Mouse (Mus musculus) thymus, postnatal 14 days (tissue): ENCODE data around the gene Lrrc75b.

ENCODE experiments used
- DNase-seq: peaks from one replicate; pipeline ENCODE4 v3.0.0; 2021

The Lrrc75b gene

DNA sequence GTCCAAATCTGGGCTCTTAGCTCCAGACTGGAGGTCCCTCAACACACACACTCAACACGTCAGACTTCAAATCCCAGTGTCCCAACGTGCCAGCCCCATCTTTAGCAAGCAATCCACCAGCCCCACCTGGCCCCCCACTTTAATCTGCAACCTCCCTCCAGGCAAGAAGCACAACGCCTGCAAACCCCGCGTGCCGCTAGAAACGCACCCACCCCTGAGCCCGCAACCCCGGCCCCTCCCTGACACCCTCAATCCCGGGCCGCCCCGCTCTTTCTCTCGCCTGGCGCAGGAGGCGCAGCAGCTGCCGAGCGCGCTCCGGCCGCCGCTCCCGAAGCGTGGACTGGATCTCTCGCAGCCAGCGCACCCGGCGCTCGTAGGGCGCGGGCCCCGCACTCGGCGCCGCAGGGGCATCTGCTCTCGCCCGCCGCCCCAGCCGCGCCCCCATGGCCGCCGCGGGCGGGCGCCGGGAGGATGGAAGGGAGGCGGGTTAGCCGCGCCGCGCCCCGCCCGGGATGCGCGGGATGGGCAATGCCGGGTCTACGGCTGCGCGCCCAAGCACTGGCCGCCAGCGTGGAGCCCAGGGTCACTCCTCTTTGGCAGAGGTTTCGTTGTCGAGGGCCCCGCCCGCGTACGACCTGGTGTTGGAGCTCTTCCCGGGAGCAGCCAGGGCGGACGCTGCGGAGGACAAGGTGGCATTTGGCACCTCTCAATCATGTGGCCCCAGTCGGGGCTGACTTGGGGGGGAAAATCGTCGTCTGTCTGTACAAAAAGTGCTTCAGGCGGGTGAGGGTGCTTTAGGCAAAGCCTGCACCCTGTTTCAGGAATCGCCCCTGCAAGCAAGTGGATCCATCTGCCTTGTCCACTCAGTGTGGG lies at the start of gene Lrrc75b:
TSS of gene Lrrc75b (minus strand) at position 655 of the 873 bp plus-strand sequence.
- peak; percentile 24 for DNase-seq

GRCm38 (mm10) chr10:75608975-75609374 lies 48.8 kb upstream of the Lrrc75b start:
- no peak for DNase-seq

- DNase-seq, result no peak
Observed at GRCm38 (mm10) chr10:75607253-75607652, 47.1 kb upstream of the Lrrc75b start.

DNA sequence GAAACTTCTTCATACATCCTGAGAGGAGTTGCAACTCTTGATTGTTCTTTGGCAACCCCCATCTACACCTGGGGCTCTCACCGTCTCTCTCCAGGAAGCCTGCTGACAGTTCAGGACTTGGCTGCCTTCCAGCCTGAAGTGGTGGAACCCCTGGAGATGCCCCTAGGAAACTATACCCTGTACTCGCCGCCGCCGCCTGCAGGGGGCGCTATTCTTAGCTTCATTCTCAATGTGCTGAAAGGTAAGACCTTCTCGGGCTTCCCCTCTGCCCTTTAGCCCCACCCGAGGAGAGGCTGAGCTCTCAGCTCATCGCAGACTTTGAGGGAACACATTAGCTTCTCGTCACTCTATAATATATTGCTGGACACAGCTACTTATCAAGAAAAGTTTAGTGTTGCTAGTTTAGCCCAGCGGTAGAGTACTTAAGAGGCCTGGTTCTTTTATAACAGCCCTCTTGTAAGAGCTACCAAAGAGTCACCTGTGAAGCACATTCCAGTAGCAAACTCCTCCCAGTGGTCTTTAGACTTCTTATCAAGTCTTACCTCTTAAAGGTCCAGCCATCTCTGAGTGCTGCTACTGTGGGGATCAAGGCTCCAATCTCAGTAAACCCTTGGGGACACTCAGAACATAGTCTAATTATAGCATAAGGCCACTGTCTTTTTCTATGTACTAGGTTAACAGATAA lies 45.2 kb upstream of the Lrrc75b start:
- peak; percentile 49 for DNase-seq

- no peak for DNase-seq
Observed at GRCm38 (mm10) chr10:75600189-75600730, 40.1 kb upstream of the Lrrc75b start.

- no peak for DNase-seq
Observed at GRCm38 (mm10) chr10:75595981-75596380, 35.9 kb upstream of the Lrrc75b start.

DNA sequence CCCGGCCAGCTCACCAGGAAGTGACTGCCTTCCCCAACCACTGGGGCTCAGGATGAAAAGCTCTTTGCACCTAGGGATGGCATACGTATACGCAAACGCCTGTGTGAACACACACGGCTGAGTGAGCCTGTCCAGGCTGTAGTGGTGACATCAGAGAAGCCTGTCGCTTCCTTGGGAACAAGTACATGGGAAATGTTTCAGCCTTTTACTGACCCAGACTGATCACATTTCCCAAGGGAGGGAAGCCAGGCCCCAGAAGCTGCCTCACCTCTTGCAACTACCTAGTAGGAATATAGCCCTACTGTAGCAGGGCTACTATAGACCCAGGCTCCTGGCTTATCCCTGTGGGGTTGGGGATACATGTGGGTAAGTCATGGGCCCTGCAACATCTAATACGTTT lies 32.5 kb upstream of the Lrrc75b start:
- peak; percentile 20 for DNase-seq

DNA sequence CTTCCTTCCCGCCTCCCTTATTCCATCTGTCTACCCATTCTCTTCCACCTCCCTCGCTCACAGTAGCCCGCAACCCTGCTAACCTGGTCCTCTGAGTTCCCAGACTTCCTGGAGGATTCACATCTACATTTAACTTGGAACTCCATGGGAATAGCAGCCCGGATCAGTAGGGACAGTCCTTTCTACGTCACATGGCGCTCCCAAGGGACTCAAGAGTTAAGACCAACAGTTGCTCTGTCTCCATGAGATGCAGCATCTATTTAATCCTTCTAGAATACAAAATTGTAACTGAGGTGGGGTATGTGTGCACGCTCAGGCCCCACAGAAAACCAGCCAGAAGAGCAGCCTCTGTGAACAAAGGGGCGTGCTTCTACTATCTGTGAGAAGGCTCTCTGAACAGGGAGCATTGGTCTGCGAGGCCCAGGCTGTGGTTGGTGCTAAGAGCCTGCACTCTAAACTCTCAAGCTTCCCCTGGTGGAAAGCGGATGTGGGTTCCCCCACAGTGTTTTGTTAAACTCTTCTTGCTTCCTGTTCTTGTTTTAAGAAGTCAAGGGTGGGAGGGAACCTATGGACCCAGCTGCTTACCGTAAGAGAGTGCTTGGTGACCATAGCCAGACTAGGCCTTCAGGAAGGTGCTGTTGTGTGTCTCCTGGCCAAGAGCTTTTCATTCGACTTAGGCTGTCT lies 31.2 kb upstream of the Lrrc75b start:
- peak; percentile 92 for DNase-seq

DNA sequence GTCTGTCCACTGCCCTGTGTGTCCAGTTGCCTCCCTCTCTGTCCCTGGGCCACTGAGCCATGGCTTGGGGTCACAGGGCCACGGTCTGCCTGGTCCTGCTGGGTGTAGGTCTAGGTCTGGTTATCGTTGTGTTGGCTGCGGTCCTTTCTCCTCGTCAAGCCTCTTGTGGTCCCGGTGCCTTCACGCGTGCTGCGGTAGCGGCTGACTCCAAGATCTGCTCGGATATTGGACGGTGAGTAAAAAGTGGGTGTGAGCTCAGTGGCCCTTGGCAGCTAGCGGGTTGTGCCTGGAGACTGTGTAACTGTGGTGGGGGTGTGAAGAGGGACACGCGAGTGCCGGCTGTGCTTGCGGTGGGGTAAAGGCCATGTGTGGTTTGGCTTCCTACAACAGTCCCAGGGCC lies 29.5 kb upstream of the Lrrc75b start:
- peak; percentile 33 for DNase-seq

DNA sequence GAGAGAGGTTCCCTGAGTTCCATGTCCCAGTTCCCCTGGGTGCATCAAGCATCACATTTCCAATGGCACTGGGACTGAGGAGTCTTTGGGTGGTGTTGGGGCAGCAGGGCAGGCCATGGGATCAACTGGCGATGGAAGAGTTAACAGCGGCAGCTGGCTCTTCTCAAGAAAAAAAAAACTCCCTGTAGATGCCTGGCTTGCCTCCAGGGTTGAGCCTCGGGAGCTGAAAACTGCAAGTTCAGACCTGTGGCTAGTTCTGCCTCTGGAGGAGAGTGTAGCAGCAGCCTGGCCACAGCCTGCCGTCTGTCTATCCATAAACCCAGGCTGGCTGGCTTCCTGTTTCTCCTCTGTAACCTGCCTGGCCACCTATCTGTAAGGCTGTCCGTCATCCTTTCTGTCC lies 29.0 kb upstream of the Lrrc75b start, which contains the start of gene Ggt5:
TSS of gene Ggt5 (plus strand) at position 212 of the 400 bp plus-strand sequence.
- peak; percentile 25 for DNase-seq

GRCm38 (mm10) chr10:75588336-75588735 lies 28.2 kb upstream of the Lrrc75b start:
- DNase-seq, result no peak

GRCm38 (mm10) chr10:75587781-75588180 lies 27.7 kb upstream of the Lrrc75b start:
- DNase-seq, result no peak

DNA sequence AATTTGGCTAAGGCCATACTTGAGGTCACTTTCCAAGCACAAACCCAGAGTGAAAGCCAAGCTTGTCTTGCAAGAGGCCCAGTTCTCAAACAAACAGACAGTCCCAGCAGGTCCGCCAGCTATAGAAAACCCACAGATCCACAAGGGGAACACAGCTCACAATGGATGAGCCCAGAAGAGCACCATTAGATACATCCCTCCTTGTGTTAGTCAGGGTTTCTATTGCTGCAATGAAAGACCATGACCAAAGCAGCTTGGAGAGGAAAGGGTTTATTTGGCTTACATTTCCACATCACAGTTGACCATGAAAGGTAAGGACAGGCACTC lies 26.4 kb upstream of the Lrrc75b start:
- no peak for DNase-seq

DNA sequence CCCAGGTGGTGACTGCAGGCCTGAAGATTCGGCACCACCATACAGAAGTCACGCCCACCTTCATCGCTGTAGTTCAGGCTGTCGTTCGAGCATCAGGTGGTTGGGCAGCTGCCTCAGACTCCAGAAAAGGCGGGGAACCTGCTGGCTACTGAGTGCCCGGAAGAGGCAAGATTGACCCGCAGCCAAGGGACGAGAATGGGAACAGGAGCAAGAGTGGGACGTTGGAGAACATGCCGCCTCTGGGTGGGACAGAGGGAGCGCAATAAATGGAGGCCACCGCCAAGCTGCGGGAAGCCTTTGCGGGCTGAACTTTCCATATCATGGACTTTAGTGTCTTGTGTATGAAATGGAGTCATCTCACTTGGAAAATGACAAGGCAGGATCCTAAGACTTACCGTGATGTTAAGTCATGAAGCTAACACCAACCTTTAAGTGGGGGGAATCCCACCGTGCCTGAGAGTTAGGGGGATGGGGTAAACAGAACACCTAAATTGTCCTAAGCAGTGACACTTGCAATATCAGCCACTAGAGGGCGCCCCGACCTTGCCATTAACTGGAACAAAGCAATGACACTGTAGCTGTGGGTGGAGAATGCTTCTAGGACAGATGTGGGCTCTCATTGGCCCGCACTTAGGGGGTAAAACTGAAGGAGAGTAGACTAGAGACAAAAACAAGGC lies 25.9 kb upstream of the Lrrc75b start:
- DNase-seq, result peak; percentile 93

DNA sequence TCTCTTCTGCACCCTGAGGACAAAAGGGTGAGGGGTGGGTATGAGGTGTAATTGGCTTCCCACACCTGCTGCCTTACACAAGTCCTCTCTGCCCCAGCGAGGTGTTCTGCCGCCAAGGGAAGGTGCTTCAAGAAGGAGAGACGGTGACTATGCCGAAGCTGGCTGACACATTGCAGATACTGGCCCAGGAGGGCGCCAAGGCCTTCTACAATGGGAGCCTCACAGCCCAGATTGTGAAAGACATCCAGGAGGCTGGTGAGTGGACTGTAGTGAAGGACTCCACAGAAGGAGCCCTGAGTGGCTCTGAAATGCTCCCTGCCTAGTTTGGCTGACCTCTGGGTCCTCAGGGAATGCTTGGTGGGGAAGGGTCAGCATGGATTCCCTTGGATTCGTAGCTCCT lies 19.0 kb upstream of the Lrrc75b start:
- no peak for DNase-seq

DNA sequence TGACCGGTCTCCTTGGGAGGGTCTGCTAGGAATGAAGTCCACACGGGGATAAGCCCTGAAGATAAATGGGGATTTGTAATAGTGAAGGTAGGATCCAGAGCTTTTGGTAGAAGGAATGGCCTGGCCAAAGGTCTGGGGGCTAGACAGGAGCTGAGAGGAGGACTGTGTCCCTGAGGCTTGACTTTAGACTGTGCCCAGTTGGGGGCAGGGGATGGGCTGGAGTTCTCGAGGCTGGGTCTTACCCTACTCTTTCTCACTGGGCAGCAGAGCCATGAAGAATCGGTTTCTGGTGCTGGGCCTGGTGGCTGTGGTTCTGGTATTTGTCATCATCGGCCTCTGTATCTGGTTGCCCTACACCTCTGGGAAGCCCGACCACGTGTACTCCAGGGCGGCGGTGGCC lies 13.8 kb upstream of the Lrrc75b start:
- DNase-seq, result no peak

DNA sequence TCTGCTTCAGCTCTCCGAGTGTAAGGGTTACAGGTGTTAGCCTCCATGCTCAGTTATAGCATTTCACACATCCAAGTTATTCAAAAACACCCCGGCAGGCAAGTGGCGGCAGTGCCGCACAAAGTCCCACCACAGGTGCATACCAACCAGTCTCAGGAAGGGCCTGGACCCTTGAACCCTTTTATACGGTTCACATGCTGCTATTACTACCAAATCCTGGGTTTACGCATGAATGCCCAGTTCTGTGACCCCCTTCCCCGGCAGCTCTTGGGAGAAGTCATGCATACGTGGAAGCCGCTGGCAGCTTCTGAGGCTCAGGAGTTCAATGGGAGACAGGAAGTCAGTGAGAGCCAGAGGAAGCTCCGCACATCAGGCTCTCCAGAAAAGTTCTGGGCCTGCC lies 13.1 kb upstream of the Lrrc75b start:
- DNase-seq, result no peak

DNA sequence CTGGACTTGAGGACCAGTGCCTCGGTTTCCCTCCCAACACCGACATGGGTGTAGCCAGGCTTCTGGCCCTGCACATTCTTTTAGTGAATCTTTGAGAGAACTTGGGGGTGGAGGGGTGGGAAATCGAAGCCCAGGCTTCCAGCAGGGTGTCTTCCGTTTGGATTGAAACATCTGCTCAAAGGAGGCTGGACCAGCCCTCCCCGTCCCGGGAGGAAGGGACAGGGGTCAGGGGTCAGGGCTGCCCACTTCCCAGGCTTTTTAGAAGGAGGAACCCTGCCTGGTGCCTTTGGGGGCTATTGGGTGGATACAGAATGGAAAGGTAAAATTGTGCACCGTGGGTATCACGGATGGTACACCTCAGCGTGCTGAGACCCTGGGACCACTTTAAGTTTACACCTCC lies 11.8 kb upstream of the Lrrc75b start:
- no peak for DNase-seq

- no peak for DNase-seq
Observed at GRCm38 (mm10) chr10:75570981-75571657, 11.0 kb upstream of the Lrrc75b start.

DNA sequence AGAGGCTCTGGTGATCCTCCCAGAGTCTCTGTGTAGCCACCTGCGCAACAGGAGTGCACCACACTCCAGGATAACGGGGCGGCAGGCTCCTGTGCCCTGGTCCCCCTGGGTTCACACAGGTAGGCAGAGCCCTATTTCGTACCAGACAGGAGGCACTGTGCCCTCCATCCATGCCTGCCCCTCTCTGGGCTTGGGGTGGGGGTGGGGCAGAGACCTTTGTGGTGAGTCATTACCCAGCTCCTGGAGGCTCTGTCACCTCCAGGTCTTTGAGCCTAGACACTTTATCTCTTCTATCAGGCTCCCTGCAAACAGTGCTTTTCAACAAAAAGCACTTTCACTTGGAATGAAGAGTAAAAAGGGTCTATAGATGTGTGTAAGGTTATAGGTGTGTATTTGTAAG lies 8.7 kb upstream of the Lrrc75b start:
- no peak for DNase-seq

DNA sequence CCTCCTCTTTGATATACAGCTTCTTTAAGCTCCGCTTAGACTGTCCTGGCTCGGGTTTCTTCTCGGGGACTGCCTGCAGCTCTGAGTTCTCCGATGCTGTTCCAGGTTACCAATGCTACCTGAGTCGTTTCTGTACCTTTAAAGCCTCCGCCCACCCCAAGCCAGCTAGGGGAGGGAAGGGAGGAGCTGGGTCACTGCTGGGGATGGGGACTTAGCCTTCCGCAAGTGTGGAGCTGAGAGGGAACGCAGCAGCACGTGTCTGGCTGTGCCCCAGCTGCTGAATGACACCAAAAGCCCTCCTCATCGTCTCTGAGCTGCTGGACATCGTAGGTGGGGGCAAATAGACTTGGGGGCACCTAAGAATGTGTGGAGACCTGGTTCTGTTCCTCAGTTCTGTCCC lies 8.3 kb upstream of the Lrrc75b start:
- DNase-seq, result no peak

DNA sequence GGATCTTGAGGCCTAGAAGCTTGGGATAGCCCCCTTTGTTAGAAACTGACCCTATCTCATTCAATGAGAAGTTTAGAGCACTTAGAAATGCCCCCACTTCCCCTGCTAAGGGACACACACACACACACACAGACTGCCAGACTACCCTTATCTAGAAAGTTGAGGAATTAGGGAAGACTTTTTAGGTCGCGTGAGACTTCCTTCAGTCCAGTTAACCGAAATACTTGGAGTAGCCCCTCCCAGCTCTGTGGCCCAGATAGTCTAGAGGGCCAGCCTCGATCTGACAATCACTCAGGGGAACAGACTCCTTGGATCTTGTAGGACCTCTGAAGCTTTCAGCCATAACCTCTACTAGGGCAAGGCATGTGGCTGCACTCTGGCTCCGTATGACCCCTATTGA lies 7.9 kb upstream of the Lrrc75b start:
- no peak for DNase-seq
